Mouse (Mus musculus) gastrocnemius, adult 8-10 months (tissue): Measurements from ENCODE around the gene Ptprm. TPM values are rescaled to one million over a fixed set of nuclear protein-coding genes. Genes with fewer than 3 reads are reported as not detected.

Experiments
- DNase-seq, 2 experiments: peaks; one replicate each; pipeline ENCODE4 v3.0.0; 2022; ENCODE audit warnings: low spot score in 2 of 2
- total RNA-seq, 4 experiments: library from RNA; stranded (reverse); gene quantifications; 2 replicates each; pipeline ENCODE4 v1.2.4; 2022

Gene Ptprm
- total RNA-seq, 4 experiments from 2014 or later: 20.1 to 26.0 (median 22.7) TPM

DNA sequence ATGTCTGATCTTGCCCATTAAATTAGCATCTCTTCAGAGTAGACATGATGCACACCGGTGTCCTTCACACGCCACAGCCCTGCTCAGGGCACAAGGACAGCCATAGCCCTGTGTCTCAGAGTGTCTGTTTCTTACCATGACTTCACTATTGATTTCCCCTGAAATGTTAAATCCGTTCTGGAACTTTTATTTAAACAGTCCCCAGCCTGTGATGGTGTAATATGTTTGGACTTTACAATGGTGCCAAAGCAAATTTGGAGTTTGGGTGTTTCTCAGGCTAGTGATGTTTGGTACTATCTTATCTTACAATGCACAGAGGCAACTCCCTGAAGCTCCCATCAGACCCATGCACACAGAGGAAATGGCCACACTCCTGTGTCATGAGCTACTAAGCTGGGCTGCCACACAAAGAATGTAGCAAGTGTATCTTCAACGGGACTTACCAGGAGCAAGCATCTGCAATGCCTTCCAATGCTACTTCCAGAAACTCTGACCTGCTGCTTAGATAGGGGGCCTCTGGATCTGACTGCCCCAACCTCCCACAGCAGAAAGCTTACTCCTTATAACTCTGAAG lies 212.0 kb downstream of the Ptprm start:
- DNase-seq: no peak

DNA sequence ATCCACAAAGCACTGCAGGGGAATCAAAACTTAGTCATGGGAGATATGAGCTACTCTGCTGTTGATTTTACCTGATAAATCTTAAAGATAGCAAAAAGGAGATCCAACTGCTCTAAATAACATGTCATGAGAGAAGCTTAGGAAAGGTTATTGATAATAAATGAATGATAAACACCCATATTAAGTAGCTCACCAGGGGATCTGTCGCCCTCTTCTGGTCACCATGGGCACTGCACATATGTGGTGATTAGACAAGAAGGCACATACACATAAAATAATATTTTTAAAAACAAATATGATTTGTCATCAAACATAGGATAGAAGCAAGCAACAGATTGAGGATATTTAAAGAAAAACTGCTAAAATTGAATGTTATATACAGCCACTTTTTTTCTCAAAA lies 213.8 kb downstream of the Ptprm start:
- no peak for DNase-seq

DNA sequence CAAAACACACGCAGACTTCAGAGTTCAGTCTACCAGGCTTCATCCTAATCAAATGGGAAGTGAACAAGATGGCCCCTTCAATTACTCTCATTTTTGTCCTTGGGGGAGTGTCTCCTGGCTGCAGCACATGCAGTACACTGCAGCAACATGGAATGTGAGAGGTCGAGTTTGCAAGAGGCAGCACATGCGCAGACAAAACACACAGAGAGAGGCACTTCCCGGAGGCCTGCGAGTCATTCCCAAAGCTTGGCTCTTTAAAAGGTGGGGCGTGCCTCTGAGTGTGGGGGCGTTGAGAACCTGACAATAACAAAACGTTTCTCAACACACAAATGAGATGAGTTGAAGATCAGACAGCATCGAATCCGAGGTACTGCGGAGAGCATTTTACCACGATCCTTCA lies 215.3 kb downstream of the Ptprm start:
- no peak for DNase-seq

DNA sequence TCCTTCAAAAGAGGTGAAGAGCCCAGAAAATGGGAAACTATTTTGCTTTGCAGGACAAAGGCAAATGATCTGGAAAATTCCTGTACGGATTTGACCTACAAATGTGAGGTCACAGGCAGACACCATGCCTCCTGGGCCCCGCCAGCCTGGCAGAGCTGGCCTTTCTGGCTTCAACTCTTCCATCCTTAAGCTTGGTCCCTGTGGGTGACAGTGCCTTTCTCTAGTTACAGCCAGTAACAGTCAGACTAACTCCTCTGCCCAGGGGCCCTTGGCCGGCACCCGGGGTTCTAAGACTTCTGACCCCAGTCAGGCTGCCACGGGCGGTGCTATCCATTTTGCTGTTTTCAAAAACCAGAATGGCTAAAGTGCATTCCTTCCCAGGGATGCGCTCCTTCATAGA lies 217.4 kb downstream of the Ptprm start:
- no peak for DNase-seq

DNA sequence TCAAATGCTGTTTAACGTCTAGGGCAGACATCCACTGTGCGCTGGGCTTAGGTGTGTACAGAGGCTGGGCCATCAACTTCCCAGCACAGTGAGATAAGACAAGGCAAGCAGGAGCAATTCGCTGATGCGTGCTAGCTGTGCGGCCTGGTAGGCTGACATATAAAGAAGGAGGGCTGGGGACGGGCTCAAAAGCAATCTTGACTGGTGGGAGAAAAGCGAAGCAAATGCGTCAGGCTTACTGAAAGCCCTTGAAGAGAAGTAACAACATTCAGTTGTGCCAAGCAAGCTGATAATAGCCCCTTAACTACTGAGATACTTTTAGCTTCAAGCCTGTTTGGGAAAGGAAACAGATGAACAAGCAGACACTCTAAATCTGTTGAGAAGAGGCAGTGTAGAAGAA lies 217.8 kb downstream of the Ptprm start:
- DNase-seq: no peak

DNA sequence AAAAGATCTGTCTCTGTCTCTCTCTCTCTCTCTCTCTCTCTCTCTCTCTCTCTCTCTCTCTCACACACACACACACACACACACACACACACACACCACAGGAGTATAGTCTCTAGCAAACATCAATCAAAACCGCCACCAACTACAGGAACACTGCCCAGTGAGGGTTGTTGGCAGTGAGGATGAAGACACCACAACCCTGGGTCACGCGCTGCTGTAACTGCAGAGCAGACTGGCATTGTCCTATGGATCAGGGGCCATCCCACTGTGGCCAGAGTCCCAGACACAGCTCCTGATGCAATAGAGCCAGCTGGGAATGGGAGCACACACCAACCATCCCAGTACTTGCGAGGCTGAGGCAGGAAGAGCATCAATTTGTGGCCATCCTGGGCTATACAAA lies 220.0 kb downstream of the Ptprm start:
- DNase-seq: no peak

DNA sequence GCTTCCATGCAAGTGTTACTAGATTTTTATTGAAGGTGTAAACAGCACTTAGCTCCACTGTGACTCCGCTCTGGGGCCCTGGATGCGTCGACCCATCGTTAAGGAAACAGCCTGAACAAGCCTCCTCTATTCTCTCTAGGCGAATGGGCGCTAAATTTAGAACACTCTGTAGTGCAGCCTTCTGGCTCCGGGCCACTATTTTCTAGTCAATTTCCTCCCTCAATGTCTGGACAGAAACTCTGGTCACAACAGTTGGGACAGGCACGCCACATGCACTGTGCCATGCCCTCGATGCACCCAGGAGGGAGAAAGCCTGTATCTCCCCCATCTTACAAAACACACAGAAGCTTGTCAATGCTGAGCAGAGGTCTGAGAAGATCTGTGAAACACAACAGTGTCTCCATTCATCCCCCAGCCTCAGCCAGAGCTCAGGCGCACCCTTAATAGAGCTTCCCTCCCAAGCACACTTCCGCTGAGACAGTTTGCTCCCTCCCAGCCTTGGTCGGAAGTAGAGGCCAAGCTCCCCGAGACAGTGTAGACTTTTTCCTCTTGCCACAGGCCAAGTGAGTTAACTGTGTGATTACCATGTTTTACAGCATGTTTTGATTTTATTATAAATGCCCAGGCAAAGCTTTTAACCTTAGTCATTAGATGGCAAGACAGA lies 220.7 kb downstream of the Ptprm start:
- no peak for DNase-seq

DNA sequence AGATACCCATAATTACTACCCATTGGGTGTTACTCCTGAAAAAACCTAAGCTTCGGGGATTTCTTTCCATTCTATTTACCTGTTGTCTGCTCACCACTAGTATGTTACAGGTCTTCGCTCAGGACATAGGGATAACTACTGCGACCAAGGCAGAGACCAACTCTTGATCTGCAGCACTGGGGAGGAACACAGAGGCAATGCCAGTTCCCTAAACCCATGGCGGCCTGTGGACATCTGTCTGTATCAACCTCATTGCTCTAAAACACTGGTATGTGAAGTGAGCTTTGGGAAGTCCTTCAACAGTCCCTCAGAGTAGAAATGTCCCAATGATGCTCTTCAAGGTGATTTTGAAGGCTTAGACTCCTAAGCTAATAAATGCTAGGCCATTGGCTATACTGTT lies 221.2 kb downstream of the Ptprm start:
- no peak for DNase-seq

DNA sequence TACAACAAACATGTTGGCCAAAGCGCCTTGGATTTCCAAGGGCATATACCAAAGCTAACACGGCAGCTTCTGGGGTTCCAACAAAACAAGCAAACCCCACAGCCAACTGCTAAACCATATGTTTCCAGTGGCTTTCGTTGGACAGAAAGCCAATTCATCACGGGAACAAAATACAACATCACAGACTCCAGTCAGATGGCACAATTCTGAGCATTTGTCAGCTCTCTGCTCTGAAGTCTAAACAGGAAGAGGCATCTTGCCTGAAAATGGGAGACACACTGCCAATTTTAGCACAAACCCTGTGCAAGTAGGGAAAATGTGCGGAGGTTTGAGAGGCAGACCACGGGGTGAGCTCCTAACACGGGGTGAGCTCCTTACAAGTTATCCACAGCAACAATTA lies 226.7 kb downstream of the Ptprm start:
- no peak for DNase-seq

DNA sequence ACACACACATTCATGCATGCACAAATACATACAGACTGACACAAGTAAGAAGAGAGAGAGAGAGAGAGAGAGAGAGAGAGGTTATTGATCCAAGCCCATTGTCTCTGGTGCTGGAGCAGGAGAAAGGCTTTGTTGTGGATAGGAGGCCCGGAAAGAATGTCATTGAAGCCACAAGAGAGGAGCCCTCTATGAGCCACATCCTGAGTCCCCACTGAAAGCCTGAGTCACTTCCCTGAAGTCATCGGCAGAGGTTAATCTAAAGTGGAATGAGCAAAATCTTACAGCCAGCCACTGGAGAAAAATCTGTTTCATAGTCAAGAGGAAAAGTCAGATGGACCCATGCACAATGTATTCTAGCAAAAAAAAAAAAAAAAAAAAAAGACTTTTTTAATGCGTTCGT lies 228.7 kb downstream of the Ptprm start:
- no peak for DNase-seq

DNA sequence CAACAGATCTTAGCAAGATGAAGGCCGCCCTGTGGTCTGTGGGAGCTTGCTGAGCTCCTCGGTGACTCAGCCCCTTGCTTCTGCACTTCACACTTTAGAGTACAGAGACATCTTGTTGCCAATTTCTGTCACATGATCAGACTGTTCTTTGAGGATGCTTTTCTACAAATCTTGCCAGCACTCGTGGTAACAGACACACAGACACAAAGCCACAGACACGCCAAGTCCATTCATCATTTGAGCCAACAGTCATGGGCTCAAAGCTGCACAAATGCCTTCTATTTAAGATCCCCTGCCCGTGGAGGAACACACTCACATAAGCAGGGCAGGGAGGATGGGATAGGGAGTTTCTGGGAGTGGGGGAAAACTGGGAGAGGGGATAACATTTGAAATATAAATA lies 230.0 kb downstream of the Ptprm start:
- no peak for DNase-seq

DNA sequence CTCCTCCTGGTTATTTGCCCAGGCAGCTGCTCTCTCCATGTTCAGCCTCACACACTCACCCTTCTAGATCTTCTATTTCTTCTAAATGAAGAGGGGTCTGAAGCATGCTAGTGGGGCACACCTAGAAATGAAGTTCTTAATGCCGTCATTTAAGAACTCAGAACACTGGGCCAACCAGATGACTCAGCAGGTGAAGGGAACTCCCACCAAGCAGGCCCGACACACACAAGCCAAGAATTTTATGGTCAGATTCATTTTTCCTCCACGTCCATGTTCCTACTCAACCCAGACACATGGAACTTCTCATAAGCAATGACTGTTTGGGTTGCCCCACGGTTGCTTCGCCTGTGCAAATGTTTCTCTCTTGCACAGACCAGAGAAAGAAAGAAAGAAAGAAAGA lies 230.5 kb downstream of the Ptprm start:
- no peak for DNase-seq

DNA sequence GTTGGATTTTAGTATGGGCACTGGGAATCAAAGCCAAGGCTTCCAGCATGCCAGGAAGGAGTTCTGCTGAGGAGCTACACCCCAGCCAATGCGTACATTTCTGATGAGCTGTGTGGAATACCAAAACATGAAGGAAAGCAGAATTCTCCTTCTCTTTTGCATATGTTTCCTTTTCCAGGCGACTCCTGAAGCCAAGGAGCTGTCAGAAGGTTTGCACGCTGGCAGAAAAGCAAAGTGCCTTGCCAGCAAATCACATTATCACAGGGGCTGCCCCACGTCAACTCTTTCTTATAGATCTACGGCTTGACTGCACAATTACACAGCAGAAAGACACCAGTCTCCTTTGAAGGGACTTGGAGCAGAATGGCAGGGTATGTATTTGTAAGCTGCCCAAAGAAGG lies 233.4 kb downstream of the Ptprm start:
- no peak for DNase-seq

DNA sequence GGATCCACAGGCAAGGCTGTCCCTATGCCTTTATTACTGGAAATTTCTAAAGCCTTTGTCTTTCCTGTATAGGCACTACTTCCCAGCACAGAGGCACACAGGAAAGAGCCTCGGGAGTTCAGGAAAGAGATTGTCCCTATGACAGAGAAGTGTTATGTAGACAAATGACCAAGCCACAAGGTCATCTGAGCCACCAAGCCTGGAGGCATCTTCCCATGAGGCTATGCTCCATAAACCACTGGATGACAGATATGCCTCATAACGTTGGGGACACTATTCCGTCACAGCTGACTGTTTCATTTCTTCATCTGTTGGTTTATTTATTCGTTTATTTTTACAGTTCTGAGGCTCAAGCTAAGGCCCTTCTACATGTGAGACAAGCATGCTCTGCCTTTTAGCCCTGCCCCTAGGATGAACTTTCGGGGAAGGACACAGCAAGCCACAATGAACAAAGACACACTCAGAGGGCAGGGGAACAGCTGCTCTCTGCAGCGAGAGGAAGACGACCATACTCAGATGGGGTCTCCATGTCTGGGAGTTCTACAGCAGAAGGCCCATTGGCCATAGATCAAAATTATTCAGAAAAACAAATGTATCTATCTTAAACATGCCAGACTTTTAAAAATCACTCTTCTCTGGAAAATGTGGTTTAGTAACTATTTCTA lies 235.4 kb downstream of the Ptprm start:
- DNase-seq: no peak

DNA sequence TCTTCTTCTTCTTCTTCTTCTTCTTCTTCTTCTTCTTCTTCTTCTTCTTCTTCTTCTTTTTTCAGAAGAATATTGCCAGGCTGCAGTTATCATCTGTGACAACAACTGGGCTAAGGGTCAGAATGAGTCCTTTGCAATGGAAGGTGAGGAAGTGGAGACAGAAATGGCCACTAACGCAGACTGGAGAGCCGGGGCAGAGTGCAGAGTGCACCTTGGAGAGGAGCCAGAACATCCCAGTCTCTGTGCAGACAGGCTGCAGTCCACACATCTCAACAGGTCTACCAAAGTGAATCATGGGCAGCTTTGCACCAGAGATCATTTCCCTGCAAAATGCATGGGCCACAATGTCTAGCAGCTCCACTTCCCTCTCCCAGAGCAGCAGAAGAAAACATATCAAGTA lies 239.4 kb downstream of the Ptprm start:
- DNase-seq: no peak

DNA sequence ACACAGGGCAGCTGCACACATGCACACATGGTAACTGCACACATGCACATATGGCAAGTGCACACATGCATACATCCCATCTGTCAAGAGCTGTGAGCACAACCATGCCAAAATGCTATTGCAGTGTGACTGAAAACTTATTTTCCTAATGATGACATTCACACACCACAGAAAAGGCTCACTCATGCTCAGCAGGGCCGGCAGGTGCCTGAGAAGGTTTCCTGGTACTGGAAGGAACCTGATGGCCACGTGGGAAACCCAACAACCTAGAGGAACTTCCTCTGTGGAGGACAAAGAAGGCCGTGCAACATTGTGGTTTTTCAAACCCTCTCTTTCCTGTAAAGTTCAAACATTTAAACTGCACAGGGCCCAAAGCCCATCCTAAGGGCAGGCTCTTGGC lies 241.6 kb downstream of the Ptprm start:
- DNase-seq: no peak

DNA sequence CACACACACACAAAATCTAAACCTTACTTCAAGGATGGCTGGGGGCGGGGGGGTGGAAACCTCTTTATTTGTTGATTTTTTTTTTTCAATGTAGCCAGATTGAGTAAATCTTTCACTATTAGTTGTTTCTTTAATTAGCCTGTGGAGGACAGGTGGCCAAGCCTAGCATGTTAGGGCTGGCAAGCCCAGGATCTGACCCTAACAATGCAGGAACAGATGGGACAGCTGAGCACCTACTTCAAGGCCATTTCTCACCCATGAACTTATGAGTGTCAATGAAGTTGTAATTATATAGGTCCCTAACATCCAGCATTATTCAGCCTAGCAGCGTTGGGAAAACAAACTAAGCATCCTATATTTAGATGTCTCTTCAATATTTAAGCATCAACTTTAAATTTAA lies 248.1 kb downstream of the Ptprm start:
- no peak for DNase-seq

DNA sequence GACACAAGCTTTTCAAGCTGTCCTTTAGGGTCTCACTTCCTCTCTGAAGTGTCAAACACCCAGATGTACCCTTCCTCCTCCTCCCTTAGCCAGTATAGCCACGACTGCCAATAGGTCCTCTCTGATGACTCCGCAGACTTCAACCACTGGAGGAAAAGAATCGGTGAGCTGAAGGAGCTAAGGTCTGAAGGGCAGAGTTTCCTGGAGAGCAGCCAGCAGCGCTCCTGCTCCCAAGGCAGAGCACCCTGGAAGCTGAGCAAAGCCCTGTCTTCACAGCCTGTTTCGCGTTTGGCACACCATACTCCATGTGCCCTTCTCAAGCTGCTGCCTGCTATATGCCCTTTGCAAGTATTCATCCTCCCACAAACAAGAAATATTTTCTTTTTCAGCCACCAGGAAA lies 252.2 kb downstream of the Ptprm start:
- no peak for DNase-seq

DNA sequence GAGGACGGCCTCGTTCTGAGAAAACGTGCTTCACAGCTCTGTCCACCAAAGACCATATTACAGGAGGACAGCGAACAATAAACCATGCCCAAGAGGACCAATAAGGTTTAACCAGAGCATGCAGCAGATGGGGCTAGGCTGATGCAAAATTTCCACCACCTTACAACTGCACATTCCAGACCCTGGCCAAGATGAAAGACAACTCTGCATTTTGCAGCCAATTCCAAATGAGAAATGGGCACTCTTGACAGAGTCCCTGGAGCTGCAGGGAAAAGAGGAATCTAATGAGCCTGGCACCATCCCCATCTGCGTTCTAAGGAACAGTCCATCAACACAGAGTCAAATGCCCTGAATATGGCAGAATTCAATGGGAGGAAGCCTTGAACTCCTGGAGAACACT lies 263.3 kb downstream of the Ptprm start:
- DNase-seq: no peak

DNA sequence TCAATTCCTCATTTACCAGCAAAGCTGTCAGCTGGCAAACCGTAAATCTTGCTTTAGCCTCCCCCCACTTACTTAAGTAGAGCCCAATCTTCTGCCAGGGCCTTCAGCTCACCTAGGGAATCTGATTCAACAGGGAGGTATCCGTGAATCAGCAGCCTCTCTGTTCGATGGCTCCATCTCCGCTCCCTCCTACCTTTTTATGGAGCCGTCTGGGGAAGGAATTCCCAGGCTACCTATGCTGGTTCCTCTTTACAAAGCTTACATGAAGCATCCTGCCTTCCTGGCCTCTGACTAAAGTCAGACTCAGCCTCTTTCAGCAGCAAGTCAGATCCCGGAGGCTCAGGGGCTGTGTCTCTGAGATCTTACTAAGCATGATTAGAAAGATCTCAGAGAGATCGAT lies 264.1 kb downstream of the Ptprm start:
- no peak for DNase-seq

DNA sequence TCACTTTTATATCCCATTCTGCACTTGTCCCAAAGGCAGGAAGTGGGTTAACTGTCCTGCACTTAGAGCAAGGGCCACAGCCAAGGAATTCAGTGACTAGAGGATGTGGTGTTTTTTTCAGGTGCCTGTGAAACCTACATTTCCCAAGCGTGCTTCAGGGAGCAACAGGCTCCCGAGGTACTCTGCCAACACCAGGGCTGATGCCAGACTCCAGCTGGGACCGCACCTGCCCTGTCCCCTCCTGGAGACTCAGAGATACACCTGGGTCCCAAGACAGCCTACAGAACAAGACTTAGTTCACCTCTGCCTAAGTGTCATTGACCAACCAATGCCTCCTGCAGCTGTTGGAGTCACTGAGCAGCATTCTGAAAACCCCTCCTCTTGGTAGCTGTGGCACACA lies 264.6 kb downstream of the Ptprm start:
- no peak for DNase-seq

DNA sequence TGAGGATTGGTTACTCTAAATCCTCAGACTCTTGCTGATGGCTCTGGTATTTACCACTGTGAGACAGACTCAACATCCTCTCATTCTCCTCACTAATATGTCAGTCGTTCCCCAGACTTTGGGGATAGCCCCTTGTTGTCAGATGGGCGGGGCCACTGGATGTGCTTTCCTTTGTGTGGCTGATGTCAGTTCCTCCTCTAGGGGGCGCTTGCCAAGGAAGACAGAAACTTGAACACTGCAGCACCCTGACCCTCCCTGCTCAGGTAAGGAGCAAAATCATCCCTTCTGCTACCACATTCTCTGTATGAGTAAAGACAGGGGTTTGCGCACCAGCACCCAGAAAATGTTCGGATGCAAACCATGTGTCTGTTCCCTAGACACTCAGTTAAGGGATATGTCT lies 266.7 kb downstream of the Ptprm start:
- DNase-seq: no peak

DNA sequence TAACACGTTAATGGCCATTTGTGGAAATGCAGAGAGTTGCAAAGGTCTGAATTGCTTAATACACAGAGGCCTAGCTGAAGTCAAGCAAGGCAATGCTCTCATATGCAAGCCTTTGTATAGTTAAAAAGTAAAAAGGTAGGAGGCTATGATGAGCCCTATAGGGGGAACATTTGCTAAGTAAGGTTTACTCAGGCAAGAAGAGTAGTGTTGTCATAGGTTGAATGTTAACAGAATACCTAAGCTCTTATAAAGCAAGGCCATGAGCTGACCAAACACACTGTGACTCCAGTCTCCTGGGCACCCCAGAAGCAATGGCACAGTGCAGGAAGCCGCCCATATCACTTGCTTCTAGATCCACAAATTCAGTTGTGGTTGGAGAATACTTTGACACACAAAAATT lies 267.4 kb downstream of the Ptprm start:
- DNase-seq: no peak
